Mouse (Mus musculus) T-helper 17 cell (primary cell): ENCODE results near the gene Slc45a3.

Source experiments
- in situ Hi-C, 2 experiments: fragments of 300-600 bp; cut with MboI, MseI; formaldehyde crosslinking; loops; 1 replicate in 1 of 2; 2 replicates in 1 of 2; pipeline ENCODE4 v1.15.1; 2025; ENCODE audit warnings: high pct_unique_total_duplicates in 2 of 2

Slc45a3 gene

GRCm38 (mm10) chr1:131964100-131964499 lies 1.3 kb downstream of the Slc45a3 start:
- in situ Hi-C loops, result no loop called here

DNA sequence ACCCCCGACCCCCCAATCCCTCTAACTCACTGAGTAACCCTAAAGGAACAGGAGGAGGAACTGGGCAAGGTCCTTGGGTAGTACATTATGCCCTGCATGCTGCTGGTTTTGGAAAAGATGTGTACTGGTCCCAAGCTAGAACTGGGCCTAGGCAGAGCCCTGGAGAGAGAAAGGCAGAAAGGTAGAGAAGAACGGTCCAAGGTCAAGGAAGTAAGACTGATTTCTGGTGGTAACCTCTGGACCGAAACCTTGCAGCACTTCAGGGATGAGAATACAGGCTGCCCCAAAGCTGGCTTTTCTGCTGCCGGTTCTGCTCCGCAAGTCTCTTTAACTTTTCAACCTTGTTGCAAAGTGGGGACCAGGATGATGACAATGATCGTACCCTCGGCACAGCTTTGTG lies 1.8 kb downstream of the Slc45a3 start:
- in situ Hi-C loops, result no loop called here

DNA sequence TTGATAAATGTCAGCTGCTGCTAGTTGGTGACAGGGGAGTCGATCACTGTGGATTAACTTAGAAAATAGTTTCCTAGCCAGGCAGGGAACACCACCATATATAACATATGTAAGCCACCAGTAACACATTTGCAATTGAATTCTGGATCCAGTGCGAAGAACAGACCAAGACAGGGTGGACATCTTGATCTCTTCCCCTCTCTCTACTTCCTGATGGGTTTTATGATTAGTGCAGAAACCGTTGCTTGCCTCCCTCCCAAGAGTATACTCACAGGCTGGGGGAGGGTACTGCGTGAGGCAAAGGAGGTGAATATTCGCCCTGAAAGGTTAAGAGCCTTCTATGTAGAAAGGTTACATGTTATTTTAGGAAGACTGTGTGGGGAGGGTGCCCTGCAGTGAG lies 3.1 kb downstream of the Slc45a3 start:
- in situ Hi-C loops, result no loop called here

DNA sequence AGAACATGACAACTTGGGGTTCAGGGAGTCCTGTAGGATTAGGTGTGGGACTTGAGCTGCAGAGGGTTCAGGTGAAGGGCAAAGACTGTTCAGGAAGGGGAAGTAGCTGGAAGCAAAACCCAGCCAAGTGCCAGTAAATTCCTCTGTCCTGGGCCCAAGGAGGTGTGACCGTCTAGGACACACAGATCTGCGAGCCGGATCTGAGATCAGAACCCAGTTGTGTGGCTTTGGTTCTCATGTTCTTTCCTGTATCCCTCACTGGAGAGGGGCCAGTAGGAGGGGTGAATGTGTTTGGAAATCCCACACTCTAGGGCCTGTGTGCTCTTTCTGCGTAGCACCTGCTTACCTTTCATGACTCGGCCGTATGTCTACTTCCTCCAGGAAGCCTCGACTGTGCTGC lies 4.6 kb downstream of the Slc45a3 start:
- in situ Hi-C loops, result no loop called here

DNA sequence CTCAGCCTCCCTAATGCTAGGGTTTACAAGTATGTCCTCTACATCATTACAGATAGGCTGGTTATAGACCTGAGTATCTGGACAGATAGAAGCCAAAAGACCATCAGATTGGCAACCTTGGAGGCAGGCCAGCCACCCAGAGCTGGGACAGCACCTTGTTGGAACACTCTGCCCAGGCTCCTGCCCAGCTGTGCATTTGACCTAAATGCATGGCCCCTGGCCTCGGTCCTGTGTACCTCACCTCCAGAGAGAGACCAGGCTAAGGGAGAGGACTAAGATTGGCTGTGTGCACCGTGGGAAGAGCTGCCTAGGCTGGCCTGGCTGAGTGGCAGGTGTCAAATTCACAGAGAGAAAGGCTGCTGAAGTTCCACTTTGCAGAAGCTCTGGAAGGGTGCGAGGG lies 5.8 kb downstream of the Slc45a3 start:
- in situ Hi-C loops, result no loop called here

DNA sequence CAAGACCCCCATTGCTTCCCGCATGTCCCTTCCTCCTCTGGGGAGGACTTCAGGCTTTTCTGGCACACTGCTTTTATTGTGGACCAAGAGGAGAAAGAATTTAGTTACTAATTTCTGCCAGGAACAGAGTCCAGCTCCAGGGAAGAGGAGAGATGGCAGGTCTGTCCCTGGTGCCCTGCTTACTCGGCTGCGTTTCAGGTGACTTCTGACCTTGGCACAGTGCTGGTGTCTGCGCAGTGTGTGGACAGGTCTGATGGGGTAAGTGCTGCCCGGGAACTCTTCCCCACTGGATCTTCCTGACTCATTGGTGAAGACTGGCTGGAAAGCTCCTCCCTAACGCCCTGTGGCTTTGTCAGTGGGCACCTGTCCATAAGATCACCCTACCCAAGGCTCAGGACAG lies 6.2 kb downstream of the Slc45a3 start:
- in situ Hi-C loops, result no loop called here

GRCm38 (mm10) chr1:131969825-131970224 lies 7.1 kb downstream of the Slc45a3 start:
- in situ Hi-C loops, result no loop called here

DNA sequence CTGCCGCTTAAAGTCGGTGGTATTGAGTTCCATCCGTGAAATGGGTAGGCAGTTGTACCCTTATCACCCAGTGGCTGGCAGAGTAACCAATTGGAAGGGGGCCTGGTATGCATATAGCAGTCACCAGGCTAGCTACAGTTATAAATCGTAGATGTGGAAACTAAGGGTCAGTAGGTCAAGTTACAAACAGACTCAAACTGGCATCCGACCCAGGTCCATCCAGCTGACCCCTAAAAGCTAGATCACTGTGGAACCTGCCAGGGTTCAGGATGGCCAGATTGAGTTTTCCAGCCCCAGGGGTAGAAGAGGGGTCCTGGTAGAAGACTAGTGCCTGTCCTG lies 7.5 kb downstream of the Slc45a3 start:
- in situ Hi-C loops, result no loop called here

DNA sequence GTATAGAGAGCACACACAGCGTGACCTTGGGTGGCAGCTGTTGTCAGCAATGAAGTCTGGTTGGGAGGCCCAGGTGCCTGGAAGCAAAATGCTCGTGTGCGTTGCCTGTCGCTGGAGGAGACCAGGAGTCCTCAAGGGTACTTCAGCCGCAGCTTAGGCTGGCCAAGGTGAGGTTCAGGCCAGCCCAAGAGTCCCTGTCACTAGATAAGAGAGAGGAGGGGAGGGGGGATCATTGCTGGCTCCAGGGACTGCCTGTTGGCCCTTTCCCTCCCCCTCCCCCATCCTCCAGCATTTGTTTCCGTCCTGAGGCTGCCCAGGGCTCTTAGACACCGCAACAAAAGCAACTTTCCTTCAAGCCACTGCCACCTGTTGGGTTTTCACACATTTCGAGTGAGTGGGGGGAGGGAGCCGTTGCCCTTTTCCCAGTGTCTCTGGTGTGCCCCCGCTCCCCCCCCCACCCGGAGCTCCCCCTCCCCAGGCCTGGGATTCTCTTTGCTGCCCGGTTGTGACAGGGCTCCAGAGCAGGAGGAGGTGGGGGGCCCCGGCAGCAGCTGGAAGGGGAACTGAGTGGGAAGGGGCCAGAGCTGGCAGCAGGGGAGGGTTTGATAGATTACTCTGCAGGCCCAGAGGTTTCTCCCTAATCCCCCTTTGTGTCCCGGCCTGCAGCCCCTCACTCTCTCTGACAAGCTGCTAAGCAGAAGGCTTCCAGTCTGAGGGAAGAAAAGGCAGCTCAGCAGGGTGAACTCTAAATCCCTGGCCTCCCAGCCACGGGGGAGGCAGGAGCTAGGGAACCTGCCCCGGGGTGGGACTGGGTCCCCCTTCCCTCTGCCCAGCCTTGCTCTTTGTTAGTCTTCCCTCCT lies 8.1 kb downstream of the Slc45a3 start:
- in situ Hi-C loops, result no loop called here

DNA sequence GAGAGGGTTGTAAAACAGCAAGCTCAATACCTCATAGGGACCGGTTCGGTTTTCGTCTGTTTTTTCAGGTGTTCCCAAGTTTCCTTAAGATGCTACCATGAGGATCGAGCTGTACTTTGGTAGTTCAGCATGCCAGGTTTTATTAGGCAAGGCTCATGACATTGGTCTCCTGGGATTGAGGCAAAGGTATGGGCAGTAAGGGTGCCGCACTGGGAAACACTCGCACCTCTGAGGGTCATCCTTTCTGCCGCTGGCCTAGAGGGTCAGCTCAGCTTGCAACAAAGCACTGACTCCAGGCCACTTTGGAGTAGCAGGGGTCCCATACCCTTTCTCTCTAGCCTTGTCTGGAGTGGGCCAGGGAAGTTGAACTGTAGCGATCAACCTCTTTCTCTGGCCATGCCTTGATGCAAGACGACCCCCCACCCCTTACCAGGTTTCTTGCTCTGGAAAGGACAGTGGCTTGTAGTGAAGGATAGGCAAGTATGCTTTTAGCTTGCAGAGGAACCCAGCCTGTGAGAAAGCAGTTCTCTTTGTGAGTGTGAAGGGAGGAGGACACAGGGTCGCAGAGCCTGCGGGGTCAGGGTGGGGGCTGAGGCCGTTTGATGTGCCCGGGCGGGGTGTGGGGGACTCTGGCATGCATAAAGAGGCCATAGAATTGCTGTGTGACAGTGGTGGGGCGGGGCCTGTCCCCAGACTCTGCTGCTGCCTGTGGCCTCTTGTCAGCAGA lies 9.2 kb downstream of the Slc45a3 start:
- in situ Hi-C loops, result no loop called here

DNA sequence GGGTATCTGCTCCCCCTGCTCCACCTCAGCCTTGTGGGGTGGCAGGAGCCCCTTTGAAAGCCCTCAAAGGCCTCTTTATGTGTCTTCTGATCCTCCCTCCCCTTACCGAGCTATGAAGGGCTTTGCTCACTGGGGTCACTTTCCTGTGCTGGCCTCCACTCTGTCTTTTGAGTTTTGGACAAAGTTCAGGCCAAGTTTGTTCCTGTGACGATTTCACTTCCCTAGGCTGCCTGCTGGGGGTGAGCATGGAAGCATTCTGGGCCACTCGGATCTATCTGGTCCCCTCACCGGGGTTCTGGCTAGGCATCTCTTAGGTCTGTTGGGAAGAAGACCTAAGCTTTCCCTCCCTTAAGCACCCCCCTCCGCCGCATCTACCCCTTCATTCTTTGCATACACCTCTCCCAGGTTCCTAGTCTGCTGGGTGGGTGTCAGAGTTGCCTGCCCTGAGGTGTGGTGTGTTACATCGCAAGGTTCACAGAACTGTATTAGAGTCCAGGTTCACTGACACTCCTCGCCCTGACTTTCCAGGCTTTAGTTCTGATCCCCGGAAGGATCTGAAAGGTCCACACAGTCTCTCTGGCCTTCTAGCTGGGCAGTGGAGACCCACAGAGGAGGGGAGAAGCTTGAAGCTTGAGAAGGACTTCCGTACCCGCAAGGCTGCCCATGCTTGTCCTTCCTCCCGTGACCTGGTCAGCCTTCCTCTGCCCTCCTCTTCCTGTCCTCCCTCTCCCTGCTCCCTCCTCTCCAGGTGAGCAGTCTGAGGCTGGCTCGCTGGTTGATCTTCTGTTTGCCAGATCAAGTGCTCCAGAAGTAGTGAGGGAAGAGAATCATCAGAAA lies 9.9 kb downstream of the Slc45a3 start:
- in situ Hi-C loops, result no loop called here

DNA sequence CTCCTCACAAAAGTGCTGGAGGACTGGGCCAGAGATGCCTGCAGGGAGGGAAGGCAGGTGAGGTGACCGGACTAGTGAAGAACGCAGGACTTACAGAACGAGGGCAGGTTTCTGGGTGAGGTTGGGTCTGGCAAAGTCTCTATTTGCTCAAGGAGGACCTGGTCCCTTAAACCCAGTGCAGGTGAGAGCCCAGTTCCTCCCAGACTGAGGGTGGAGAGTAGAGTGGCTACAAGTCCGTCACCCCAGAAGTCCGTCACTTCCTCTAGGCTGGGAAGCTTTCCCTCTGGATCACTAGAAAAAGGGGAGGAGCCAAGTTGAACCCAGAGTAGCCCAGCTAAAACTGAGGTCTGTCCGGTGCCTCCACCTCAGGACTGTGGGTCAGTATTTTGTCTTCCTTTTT lies 11.2 kb downstream of the Slc45a3 start:
- in situ Hi-C loops, result no loop called here

DNA sequence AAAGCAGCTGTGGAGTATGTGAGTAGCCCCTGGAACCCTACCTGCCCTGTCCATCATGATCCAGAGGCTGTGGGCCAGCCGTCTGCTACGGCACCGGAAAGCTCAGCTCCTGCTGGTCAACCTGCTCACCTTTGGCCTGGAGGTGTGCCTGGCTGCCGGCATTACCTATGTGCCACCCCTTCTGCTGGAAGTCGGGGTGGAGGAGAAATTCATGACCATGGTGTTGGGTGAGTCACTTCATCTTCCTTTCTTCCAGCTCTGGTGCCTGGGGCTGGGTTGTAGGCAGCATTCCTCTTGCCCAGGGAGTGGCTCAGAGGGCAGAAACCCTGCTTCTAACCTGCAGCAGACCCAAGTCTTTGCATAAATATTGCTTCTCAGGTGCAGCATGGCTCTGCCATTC lies 14.1 kb downstream of the Slc45a3 start:
- in situ Hi-C loops, result loop anchor here in 1 of 2 experiments (5.0 kb wide), 1 partner anchor 140 kb away; no protein-coding TSS in a partner anchor

DNA sequence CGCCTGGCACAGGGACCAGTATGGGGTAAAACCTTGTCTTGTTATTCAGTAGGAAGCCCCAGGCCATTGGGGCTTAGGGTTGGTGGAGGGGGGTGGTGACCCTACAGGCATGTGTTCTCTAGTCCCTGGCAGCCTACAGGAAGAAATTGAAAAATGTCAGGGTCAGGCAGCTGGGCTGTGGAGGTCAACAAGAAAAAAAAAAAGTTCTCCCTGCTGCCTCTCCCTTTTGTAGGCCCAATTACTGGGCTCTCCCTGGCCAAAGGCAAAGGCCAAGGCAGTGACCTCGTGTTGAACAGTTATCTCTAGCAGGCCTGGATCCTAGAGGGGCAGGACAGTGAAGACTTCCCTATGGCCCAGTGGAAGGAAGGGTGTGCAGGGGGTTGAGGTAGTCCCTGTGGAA lies 17.7 kb downstream of the Slc45a3 start:
- in situ Hi-C loops, result no loop called here

GRCm38 (mm10) chr1:131981378-131982013 lies 18.7 kb downstream of the Slc45a3 start:
- in situ Hi-C loops, result no loop called here

DNA sequence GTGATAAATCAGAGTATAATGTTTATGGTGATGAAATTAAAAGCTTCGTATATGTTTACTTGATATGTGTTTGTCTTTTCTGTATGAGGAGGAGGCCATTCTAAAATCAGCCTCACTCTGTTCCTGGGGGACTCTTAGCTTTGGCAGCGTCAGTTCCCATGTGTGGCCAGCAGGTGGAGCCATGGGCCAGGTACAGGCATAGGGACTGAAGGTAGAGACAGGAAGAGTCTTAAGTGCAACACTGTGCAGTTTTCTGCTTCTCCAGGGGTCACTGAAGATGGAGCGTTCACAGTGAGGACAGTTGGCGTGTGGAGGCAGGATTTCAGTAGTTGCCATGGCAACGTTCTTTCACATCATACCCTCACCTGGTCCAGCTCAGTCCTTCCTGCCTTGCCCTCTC lies 20.1 kb downstream of the Slc45a3 start:
- in situ Hi-C loops, result no loop called here

DNA sequence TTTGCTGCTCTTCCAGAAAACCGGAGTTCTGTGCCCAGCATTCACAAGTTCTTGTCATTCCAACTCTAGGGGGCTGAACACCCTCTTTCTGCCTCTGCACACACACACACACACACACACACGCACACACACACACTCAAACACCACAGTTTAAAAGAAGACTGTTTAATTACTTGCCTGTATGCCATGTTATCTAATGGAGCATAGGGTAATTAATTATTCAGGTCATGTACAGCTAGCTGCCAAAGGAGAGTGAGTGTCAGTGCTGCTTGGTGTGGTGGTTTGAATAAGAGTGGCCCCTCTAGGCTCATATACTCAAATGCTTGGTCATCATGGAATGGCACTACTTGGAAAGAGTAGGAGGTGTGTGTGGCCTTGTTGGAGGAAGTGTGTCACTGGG lies 21.0 kb downstream of the Slc45a3 start:
- in situ Hi-C loops, result no loop called here

DNA sequence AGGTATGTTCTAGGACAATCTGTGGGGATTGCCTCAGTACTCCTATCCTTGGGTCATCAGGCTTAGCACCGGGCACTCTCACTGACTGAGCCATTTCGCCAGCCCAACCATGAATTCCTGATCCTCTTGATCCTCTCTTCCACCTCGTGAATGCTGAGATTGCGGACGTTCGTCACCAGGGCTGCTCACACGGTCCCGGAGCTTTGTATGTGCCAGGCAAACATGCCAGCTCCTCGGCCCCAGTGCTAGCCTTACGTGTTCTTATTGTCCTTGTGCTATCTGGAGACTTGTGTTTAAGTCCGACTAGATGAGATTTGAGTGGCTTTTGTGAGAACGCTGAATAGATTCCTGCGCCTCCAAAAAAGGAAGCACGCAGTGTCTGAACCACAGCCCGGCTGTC lies 24.7 kb downstream of the Slc45a3 start:
- in situ Hi-C loops, result no loop called here

- in situ Hi-C loops, result no loop called here
Observed at GRCm38 (mm10) chr1:131989476-131989875, 26.7 kb downstream of the Slc45a3 start.

- in situ Hi-C loops, result loop anchor here in 1 of 2 experiments (10.0 kb wide), 1 partner anchor 165 kb away; no protein-coding TSS in a partner anchor
Observed at GRCm38 (mm10) chr1:131990083-131990760, 27.5 kb downstream of the Slc45a3 start.

DNA sequence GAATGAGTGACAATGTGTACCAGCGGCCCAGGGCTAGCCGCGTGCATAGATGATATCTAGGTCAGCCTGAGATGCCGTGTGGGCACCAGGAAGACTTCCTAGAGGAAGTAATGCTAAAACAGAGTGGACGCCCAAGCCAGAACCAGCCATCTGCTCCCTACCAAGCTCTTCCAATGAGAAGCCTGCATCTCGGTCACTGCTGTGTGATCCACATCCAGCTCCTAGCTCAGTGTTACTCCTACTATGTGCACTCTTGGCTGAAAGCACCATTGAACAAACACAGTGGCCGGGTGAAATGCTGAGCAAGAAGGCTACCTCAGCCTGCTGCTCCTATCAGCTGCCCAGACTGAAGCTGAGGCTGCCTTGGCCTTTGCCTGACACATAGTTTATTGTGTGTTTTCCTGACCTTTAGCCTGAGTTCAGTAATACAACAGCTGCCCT lies 29.8 kb downstream of the Slc45a3 start:
- in situ Hi-C loops, result loop anchor here in 1 of 2 experiments (10.0 kb wide), 1 partner anchor 162 kb away; no protein-coding TSS in a partner anchor
